Mouse (Mus musculus): ENCODE measurements at regions not wholly inside any gene's neighbourhood (a gene's known extent, or its start where the extent isn't known, plus 50 kb on each side); places are given as distances from the start of the nearest gene placed in this dataset.
"Not testable (repeated sequence)": the region's sequence is repeated elsewhere in the genome, so short reads cannot be mapped to it uniquely, and the experiment has no call there.

DNA sequence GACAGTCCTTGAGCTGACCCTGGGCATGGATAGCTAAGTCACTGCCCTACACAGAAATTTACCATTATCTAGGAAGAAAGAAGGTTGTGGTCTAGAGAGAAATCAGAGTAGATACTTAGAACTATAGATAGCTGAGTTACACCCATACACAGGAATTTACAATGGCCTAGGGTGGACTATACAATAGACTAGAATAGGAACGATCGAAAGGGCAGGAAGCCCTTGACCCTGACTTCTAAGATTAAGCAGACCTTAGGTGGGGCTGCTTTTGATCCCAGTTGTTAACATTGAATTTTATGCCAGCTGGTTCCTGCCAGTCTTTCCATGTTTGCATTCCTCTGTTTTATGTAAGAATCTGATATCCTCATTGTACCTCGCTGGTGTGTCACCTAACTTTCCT lies 482.2 kb upstream of the Gm5150 start:
- TF ChIP-seq CTCF (IDR thresholded peaks at IDR 0.05); EP300 (IDR thresholded peaks at IDR 0.05; ENCODE audit: insufficient read depth, low read depth, low read length); POLR2A (IDR thresholded peaks at IDR 0.05; ENCODE audit: insufficient read depth, low read depth, low read length): not testable (repeated sequence)
